Mouse (Mus musculus): ENCODE results near the gene Slc17a7.

DNA sequence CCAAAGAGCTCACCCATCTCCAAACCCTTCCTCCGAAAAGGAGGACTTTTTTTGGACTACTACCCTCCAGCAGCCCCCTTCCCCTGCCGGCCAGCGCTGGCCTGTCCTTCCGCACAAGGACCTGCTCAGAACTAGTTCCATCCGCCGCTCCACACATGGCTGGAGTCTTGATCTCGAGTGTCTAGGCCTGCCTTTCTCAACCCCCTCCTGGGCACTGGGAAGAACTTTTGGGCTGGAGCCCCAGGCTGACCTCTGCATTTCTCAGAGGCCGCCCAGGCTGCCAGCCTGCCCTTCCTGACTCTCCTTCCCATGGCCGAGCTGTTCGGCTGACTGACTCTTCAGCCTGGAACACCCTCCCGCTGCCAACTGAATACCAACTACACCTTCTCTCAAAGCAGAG lies 18.9 kb downstream of the Slc17a7 start:
- TF ChIP-seq CTCF (IDR thresholded peaks at IDR 0.05; ENCODE audit: control insufficient read depth, insufficient read depth, insufficient replicate concordance, low read depth, low read length) (no peak), POLR2A (IDR thresholded peaks at IDR 0.05; ENCODE audit: control insufficient read depth, low read depth, low read length) (no peak)

All from testis, adult 2 months (tissue).